Mouse (Mus musculus) MEL (cell line): Measurements from ENCODE around the gene Tead4. TPM values are rescaled to one million over a fixed set of nuclear protein-coding genes. Genes with fewer than 3 reads are reported as not detected.

ENCODE experiments used
- DNase-seq: peaks from one replicate; pipeline ENCODE4 v3.0.0; 2011; ENCODE audit warnings: low read depth, low spot score
- H3K27ac ChIP-seq: 2 replicates; pipeline ENCODE4 v1.5.1; 2012; ENCODE audit warnings: low read depth, mild to moderate bottlenecking, control low read depth, low read length, moderate library complexity; ENCODE audit not compliant: control insufficient read depth
- H3K27me3 ChIP-seq, 2 experiments: fragments of 150-350 bp in 1 of 2; sonication (generic) in 1 of 2; 2 replicates each; pipeline ENCODE4 v1.6.1; 2012; ENCODE audit warnings: low read length in 2 of 2, mild to moderate bottlenecking in 2 of 2, improper control_type of control experiment in 1 of 2, moderate library complexity in 1 of 2; ENCODE audit not compliant: insufficient read depth in 2 of 2, control insufficient read depth in 1 of 2
- H3K36me3 ChIP-seq, 2 experiments: 2 replicates each; pipeline ENCODE4 v1.6.1; 2012 to 2014; ENCODE audit warnings: low read length in 2 of 2, improper control_type of control experiment in 1 of 2, inconsistent platforms in 1 of 2, mild to moderate bottlenecking in 1 of 2; ENCODE audit not compliant: insufficient read depth in 2 of 2, control insufficient read depth in 1 of 2
- H3K4me1 ChIP-seq, 2 experiments: fragments of 150-350 bp in 1 of 2; sonication (generic) in 1 of 2; 2 replicates each; pipeline ENCODE4 v1.6.1; 2012; ENCODE audit warnings: low read length in 2 of 2, improper control_type of control experiment in 1 of 2, mild to moderate bottlenecking in 1 of 2; ENCODE audit not compliant: insufficient read depth in 2 of 2, control insufficient read depth in 1 of 2
- H3K4me3 ChIP-seq, 2 experiments: fragments of 150-350 bp in 1 of 2; sonication (generic) in 1 of 2; 2 replicates each; pipeline ENCODE4 v1.5.1; 2012; ENCODE audit warnings: low read depth in 2 of 2, low read length in 2 of 2, mild to moderate bottlenecking in 2 of 2, moderate library complexity in 2 of 2, control low read depth in 1 of 2, improper control_type of control experiment in 1 of 2; ENCODE audit not compliant: control insufficient read depth in 1 of 2, insufficient read depth in 1 of 2
- H3K79me2 ChIP-seq: 2 replicates; pipeline ENCODE4 v1.6.1; 2012; ENCODE audit warnings: mild to moderate bottlenecking, low read length, moderate library complexity; ENCODE audit not compliant: control insufficient read depth, poor library complexity, insufficient read depth
- H3K9ac ChIP-seq: 2 replicates; pipeline ENCODE4 v1.6.1; 2012; ENCODE audit warnings: low read depth, mild to moderate bottlenecking, control low read depth, low read length, moderate library complexity; ENCODE audit not compliant: control insufficient read depth, poor library complexity, severe bottlenecking
- H3K9me3 ChIP-seq: fragments of 150-350 bp; sonication (generic); replicated peaks from 2 replicates; pipeline ENCODE4 v1.6.1; 2012; ENCODE audit warnings: mild to moderate bottlenecking, low read length, improper control_type of control experiment, moderate library complexity; ENCODE audit not compliant: insufficient read depth
- CHD1 ChIP-seq: IDR thresholded peaks from 2 replicates; pipeline ENCODE4 v1.6.1; 2012; ENCODE audit warnings: low read depth, mild to moderate bottlenecking, inconsistent platforms, low read length, improper control_type of control experiment
- CTCF ChIP-seq, 3 experiments: IDR thresholded peaks in 2 of 3; conservative IDR thresholded peaks in 1 of 3; 2 replicates each; pipeline ENCODE4 v1.5.1; 2011 to 2012; ENCODE audit warnings: low read length in 3 of 3, low read depth in 2 of 3, mild to moderate bottlenecking in 2 of 3, improper control_type of control experiment in 1 of 3, inconsistent platforms in 1 of 3, mixed read lengths in 1 of 3, moderate library complexity in 1 of 3; ENCODE audit not compliant: control insufficient read depth in 1 of 3, insufficient read depth in 1 of 3, poor library complexity in 1 of 3, severe bottlenecking in 1 of 3
- ELF1 ChIP-seq: IDR thresholded peaks from 2 replicates; pipeline ENCODE4 v1.6.1; 2014; ENCODE audit warnings: low read depth, mild to moderate bottlenecking, inconsistent platforms, low read length, improper control_type of control experiment, moderate library complexity
- EP300 ChIP-seq, 2 experiments: IDR thresholded peaks; 2 replicates each; pipeline ENCODE4 v1.6.1; 2011; ENCODE audit warnings: improper control_type of control experiment in 2 of 2, low read length in 2 of 2, low read depth in 1 of 2, mild to moderate bottlenecking in 1 of 2
- ETS1 ChIP-seq: IDR thresholded peaks from 2 replicates; pipeline ENCODE4 v1.6.1; 2012; ENCODE audit warnings: low read depth, mild to moderate bottlenecking, inconsistent platforms, low read length, improper control_type of control experiment, moderate library complexity
- HCFC1 ChIP-seq: IDR thresholded peaks from 2 replicates; pipeline ENCODE4 v1.6.1; 2012; ENCODE audit warnings: low read depth, mild to moderate bottlenecking, inconsistent platforms, low read length, improper control_type of control experiment, moderate library complexity
- JUND ChIP-seq: IDR thresholded peaks from 2 replicates; pipeline ENCODE4 v1.6.1; 2011; ENCODE audit warnings: low read depth, mild to moderate bottlenecking, improper control_type of control experiment, low read length
- MYB ChIP-seq: IDR thresholded peaks from 2 replicates; pipeline ENCODE4 v1.6.1; 2011; ENCODE audit warnings: mild to moderate bottlenecking, low read depth, low read length, improper control_type of control experiment
- MYC ChIP-seq: IDR thresholded peaks from 2 replicates; pipeline ENCODE4 v1.6.1; 2011; ENCODE audit warnings: low read depth, mild to moderate bottlenecking, low read length, improper control_type of control experiment, moderate library complexity
- NELFE ChIP-seq: IDR thresholded peaks from 2 replicates; pipeline ENCODE4 v1.6.1; 2011; ENCODE audit warnings: low read depth, low read length, improper control_type of control experiment
- NRF1 ChIP-seq: IDR thresholded peaks from 2 replicates; pipeline ENCODE4 v1.6.1; 2014; ENCODE audit warnings: low read depth, mild to moderate bottlenecking, inconsistent platforms, low read length, improper control_type of control experiment, moderate library complexity; ENCODE audit not compliant: poor library complexity, insufficient read depth, severe bottlenecking
- POLR2AphosphoS5 ChIP-seq: IDR thresholded peaks from 2 replicates; pipeline ENCODE4 v1.6.1; 2012; ENCODE audit warnings: low read depth, borderline replicate concordance, mild to moderate bottlenecking, inconsistent platforms, low read length, moderate library complexity, mixed read lengths
- RAD21 ChIP-seq: IDR thresholded peaks from 2 replicates; pipeline ENCODE4 v1.6.1; 2011; ENCODE audit warnings: mild to moderate bottlenecking, low read depth, low read length, improper control_type of control experiment
- SMC3 ChIP-seq: IDR thresholded peaks from 2 replicates; pipeline ENCODE4 v1.6.1; 2011; ENCODE audit warnings: low read depth, low read length, improper control_type of control experiment
- TAL1 ChIP-seq: IDR thresholded peaks from 2 replicates; pipeline ENCODE4 v1.6.1; 2012; ENCODE audit warnings: mild to moderate bottlenecking, inconsistent platforms, low read length, moderate library complexity, mixed read lengths
- TBP ChIP-seq: IDR thresholded peaks from 2 replicates; pipeline ENCODE4 v1.8.0; 2011; ENCODE audit warnings: low read depth, low read length, improper control_type of control experiment
- UBTF ChIP-seq: IDR thresholded peaks from 2 replicates; pipeline ENCODE4 v1.6.1; 2012; ENCODE audit warnings: low read depth, mild to moderate bottlenecking, inconsistent platforms, low read length, improper control_type of control experiment, moderate library complexity, borderline replicate concordance; ENCODE audit not compliant: insufficient read depth
- USF2 ChIP-seq, 2 experiments: IDR thresholded peaks; 2 replicates each; pipeline ENCODE4 v1.6.1; 2011 to 2012; ENCODE audit warnings: improper control_type of control experiment in 2 of 2, low read length in 2 of 2, borderline replicate concordance in 1 of 2, inconsistent platforms in 1 of 2, low read depth in 1 of 2, mild to moderate bottlenecking in 1 of 2; ENCODE audit not compliant: insufficient read depth in 1 of 2
- ZNF384 ChIP-seq: IDR thresholded peaks from 2 replicates; pipeline ENCODE4 v1.6.1; 2012; ENCODE audit warnings: low read depth, mild to moderate bottlenecking, inconsistent platforms, low read length, improper control_type of control experiment
- polyA plus RNA-seq, 2 experiments: library from polyadenylated mRNA; stranded (reverse) in 1 of 2; unstranded in 1 of 2; fragments of >175 nt in 1 of 2; fragments of >200 nt in 1 of 2; gene quantifications; 2 replicates each; pipeline versions ENCODE4 v1.2.1 to v1.2.4; 2012; ENCODE audit warnings: low replicate concordance in 2 of 2, low read depth in 1 of 2; ENCODE audit not compliant: insufficient read length in 2 of 2, insufficient read depth in 1 of 2, missing spikeins in 1 of 2
- total RNA-seq: library from RNA; depleted of rRNA; stranded (reverse); fragments of 300-350 nt; gene quantifications from 2 replicates; pipeline ENCODE4 v1.2.3, GENCODE M21; 2012

The Tead4 gene
- total and polyA plus RNA-seq, 3 experiments = not detected

GRCm38 (mm10) chr6:128318317-128318716 is 17.7 kb upstream of the Tead4 start (continued):
- TF ChIP-seq ETS1 = no peak
- TF ChIP-seq SMC3 = peak; percentile 92
- TF ChIP-seq CTCF (IDR thresholded peaks at IDR 0.05 in 2 of 3, conservative IDR thresholded peaks at IDR 0.05 in 1 of 3; ENCODE audit: control insufficient read depth in 1 of 3, insufficient read depth in 1 of 3, low read depth in 2 of 3, low read length in 3 of 3, poor library complexity in 1 of 3, severe bottlenecking in 1 of 3) = peak; percentile 43 to 82 (median 57)
- TF ChIP-seq EP300 (IDR thresholded peaks at IDR 0.05; ENCODE audit: low read depth in 1 of 2, low read length in 2 of 2) = no peak
- TF ChIP-seq RAD21 = peak; percentile 75
- no peak for TF ChIP-seq NELFE
- no peak for TF ChIP-seq USF2 (IDR thresholded peaks at IDR 0.05; ENCODE audit: borderline replicate concordance in 1 of 2, insufficient read depth in 1 of 2, low read depth in 1 of 2, low read length in 2 of 2)
- TF ChIP-seq HCFC1 = 0 out of 2 replicates have a peak, but pooled peaks have one; percentile 22
- no peak for TF ChIP-seq ELF1
- TF ChIP-seq MYB = no peak
- TF ChIP-seq ZNF384 = no peak
- TF ChIP-seq NRF1 = no peak
- TF ChIP-seq POLR2AphosphoS5 = no peak
- no peak for TF ChIP-seq CHD1

- Histone ChIP-seq H3K27me3 (no peaks in the 10 kb centered on the region), H3K9me3 (no peaks in the 10 kb centered on the region), H3K4me1 (no peaks in the 10 kb centered on the region), H3K4me3 (no peak overlapping the region), H3K79me2 (no peaks in the 10 kb centered on the region), H3K9ac (no peak overlapping the region), H3K27ac (no peak overlapping the region), H3K36me3 (no peaks in the 10 kb centered on the region)
- no peak for TF ChIP-seq CTCF (IDR thresholded peaks at IDR 0.05 in 2 of 3, conservative IDR thresholded peaks at IDR 0.05 in 1 of 3; ENCODE audit: control insufficient read depth in 1 of 3, insufficient read depth in 1 of 3, low read depth in 2 of 3, low read length in 3 of 3, poor library complexity in 1 of 3, severe bottlenecking in 1 of 3)
- no peak for TF ChIP-seq NELFE
- no peak for TF ChIP-seq MYC
- no peak for TF ChIP-seq MYB
- TF ChIP-seq ZNF384 = no peak
- no peak for TF ChIP-seq UBTF
- TF ChIP-seq JUND = no peak
- no peak for DNase-seq
Measured at GRCm38 (mm10) chr6:128315597-128315996, 15.0 kb upstream of the Tead4 start.

DNA sequence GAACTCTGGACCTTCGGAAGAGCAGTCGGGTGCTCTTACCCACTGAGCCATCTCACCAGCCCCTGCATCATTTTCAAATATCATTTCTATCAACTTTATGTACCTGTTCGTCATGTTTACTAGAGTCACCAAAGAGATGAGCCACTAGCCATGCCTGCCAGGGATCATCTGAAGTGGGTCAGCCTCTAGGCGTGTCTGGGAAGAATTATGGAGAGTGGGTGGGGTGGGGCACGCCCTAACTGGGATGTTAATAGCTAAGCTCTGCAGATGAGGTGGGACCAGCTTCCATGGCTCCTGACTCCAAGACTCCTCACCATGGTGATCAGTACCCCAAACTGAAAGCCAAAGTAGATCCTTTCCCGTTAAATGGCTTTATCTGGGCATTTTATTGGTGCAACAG is 14.2 kb upstream of the Tead4 start:
- H3K9ac ChIP-seq = no peak overlapping the region
- no peak overlapping the region for H3K4me3 ChIP-seq
- no peaks in the 10 kb centered on the region for H3K9me3 ChIP-seq
- H3K79me2 ChIP-seq = no peaks in the 10 kb centered on the region
- H3K4me1 ChIP-seq = no peaks in the 10 kb centered on the region
- no peak for DNase-seq
- no peak overlapping the region for H3K27ac ChIP-seq
- no peaks in the 10 kb centered on the region for H3K27me3 ChIP-seq
- peak; percentile 79 for TF ChIP-seq TBP
- no peak for TF ChIP-seq TAL1
- no peaks in the 10 kb centered on the region for H3K36me3 ChIP-seq
